In the genomic region with DNA sequence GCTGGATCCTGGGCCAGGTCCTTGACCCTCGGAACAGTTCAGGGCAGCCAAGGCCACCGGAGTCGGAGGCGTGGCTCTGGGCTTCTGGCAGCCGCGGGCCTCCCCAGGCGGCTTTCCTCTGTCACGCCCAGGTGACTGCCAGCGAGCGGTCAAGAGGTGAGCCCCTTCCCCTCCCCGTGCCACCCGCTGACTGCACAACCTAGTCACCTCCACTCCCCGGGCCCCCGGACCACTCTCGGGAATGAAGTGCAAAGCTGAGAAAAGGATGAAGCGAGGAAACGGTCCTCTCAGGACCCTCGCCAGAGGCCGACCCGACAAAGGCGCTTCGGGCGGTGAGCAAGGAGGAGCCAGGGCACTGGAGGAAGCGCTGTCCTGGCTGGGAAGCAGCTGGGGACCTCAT, we compare ENCODE assay signal across 12 mouse cellular contexts. TPM values are rescaled to one million over a fixed set of nuclear protein-coding genes. Genes with fewer than 3 reads are reported as not detected.
DNase-seq lines count a peak whose midpoint lies in the region; ATAC-seq lines count a peak whose summit lies in the region.
"Not testable (repeated sequence)": the region's sequence is repeated elsewhere in the genome, so short reads cannot be mapped to it uniquely, and the experiment has no call there.
"Had no signal": no experiment of that assay in that cellular context is flagged by ENCODE, and none has a peak within 500 bp of the region (broad histone marks: within the 10 kb centered on the region; RNA-seq: fewer than 3 reads in every experiment).

No protein-coding gene starts in this region.

- intact Hi-C loops in heart, postnatal 14 days (cut with DNase I) = not testable (repeated sequence)

- not testable (repeated sequence) for H3K9me3 ChIP-seq in kidney, embryonic 14.5 days (ENCODE audit: control insufficient read depth, low read length); midbrain, embryonic 14.5 days (ENCODE audit: control insufficient read depth, low read length); stomach, embryonic 16.5 days (replicated peaks; ENCODE audit: control insufficient read depth, low read length)

- ATAC-seq in kidney, embryonic 14.5 days (ENCODE audit: low FRiP score, low TSS enrichment) = peak; percentile 72; the same call in 1 of the 2 replicates
- not testable (repeated sequence) for ATAC-seq in midbrain, embryonic 14.5 days (ENCODE audit: low FRiP score, low TSS enrichment); stomach, embryonic 16.5 days (ENCODE audit: insufficient read depth, low FRiP score)

- DNase-seq in MN1 (ENCODE audit: low spot score) (peak; percentile 5), liver (peak; percentile 2)
- DNase-seq in cerebellum, postnatal 36 days = peak; percentile 6 to 15
- peak; percentile 0 for DNase-seq in gastrocnemius, adult 18-20 months (ENCODE audit: low spot score)
- DNase-seq in heart, postnatal 14 days = peak; percentile 6 to 12
- peak; percentile 37 for DNase-seq in midbrain, embryonic 14.5 days

- not testable (repeated sequence) for H3K4me1 ChIP-seq in kidney, embryonic 14.5 days (ENCODE audit: control insufficient read depth, insufficient read depth, low read length); midbrain, embryonic 14.5 days (ENCODE audit: control insufficient read depth, insufficient read depth, low read length); stomach, embryonic 16.5 days (ENCODE audit: control insufficient read depth, insufficient read depth, low read length)

- 3% methylated on average over 16 of the region's 24 CpGs for WGBS in kidney, embryonic 14.5 days
- under 1% methylated on average over 19 of the region's 24 CpGs for WGBS in midbrain, embryonic 14.5 days
- WGBS in stomach, embryonic 16.5 days = 1% methylated on average over 23 of the region's 24 CpGs

- H3K27me3 ChIP-seq in kidney, embryonic 14.5 days (ENCODE audit: control insufficient read depth, insufficient read depth, low read length); midbrain, embryonic 14.5 days (ENCODE audit: control insufficient read depth, insufficient read depth, low read length); stomach, embryonic 16.5 days (ENCODE audit: control insufficient read depth, insufficient read depth, low read length): not testable (repeated sequence)

- not testable (repeated sequence) for H3K36me3 ChIP-seq in kidney, embryonic 14.5 days (ENCODE audit: control insufficient read depth, insufficient read depth, low read length); midbrain, embryonic 14.5 days (ENCODE audit: control insufficient read depth, insufficient read depth, low read length); stomach, embryonic 16.5 days (ENCODE audit: control insufficient read depth, insufficient read depth, low read length)

- not testable (repeated sequence) for H3K27ac ChIP-seq in kidney, embryonic 14.5 days (ENCODE audit: low read depth, low read length); midbrain, embryonic 14.5 days (replicated peaks; ENCODE audit: low read depth, low read length); stomach, embryonic 16.5 days (ENCODE audit: low read length)

- H3K4me3 ChIP-seq in kidney, embryonic 14.5 days (ENCODE audit: low read length) = peak overlapping the region; percentile 34
- peak overlapping the region; percentile 46 for H3K4me3 ChIP-seq in midbrain, embryonic 14.5 days (replicated peaks; ENCODE audit: low read depth, low read length)
- peak overlapping the region; percentile 47 for H3K4me3 ChIP-seq in stomach, embryonic 16.5 days (replicated peaks; ENCODE audit: low read length)

- H3K9ac ChIP-seq in kidney, embryonic 14.5 days (ENCODE audit: low read depth, low read length) = peak overlapping the region; percentile 40; the same call in 1 of the 2 replicates
- peak overlapping the region; percentile 56 for H3K9ac ChIP-seq in midbrain, embryonic 14.5 days (replicated peaks; ENCODE audit: low read length)
- H3K9ac ChIP-seq in stomach, embryonic 16.5 days (ENCODE audit: low read length) = peak overlapping the region; percentile 62

- H3K4me2 ChIP-seq in kidney, embryonic 14.5 days (replicated peaks; ENCODE audit: low read depth, low read length) = peak overlapping the region; percentile 64
- peak overlapping the region; percentile 63 for H3K4me2 ChIP-seq in midbrain, embryonic 14.5 days (ENCODE audit: low read length)
- H3K4me2 ChIP-seq in stomach, embryonic 16.5 days (ENCODE audit: low read depth, low read length) = peak overlapping the region; percentile 62

RNA-seq across cellular contexts. Expression of a gene that starts 0.4 kb away (rescaled TPM):
- not detected for total RNA-seq in gastrocnemius, adult 18-20 months (2021)
- under 1 TPM; 0.34 to 0.53 TPM for total RNA-seq in heart, postnatal 14 days (2021)
- polyA plus RNA-seq in kidney, embryonic 14.5 days (2014; fragmentation: Nextera tagmentation; extraction: Ambion mirVana) = 0.10 and 0.12 TPM in 2 replicates
- polyA plus RNA-seq in midbrain, embryonic 14.5 days (2014; fragmentation: Nextera tagmentation; extraction: Ambion mirVana) = 3.6 and 5.1 TPM in 2 replicates
- polyA plus RNA-seq in stomach, embryonic 16.5 days (2015; fragmentation: Nextera tagmentation; extraction: Ambion mirVana) = 0.51 and 0.94 TPM in 2 replicates
- polyA plus RNA-seq: C2C12, myocyte had no signal

RNA-seq across cellular contexts. Expression of a gene that starts 17.8 kb away (rescaled TPM):
- not detected for total RNA-seq in gastrocnemius, adult 18-20 months (2021)
- not detected for total RNA-seq in heart, postnatal 14 days (2021)
- not detected in 2 replicates for polyA plus RNA-seq in kidney, embryonic 14.5 days (2014; fragmentation: Nextera tagmentation; extraction: Ambion mirVana)
- not detected in 2 replicates for polyA plus RNA-seq in midbrain, embryonic 14.5 days (2014; fragmentation: Nextera tagmentation; extraction: Ambion mirVana)
- not detected in 2 replicates for polyA plus RNA-seq in stomach, embryonic 16.5 days (2015; fragmentation: Nextera tagmentation; extraction: Ambion mirVana)
- total RNA-seq: adrenal gland, postnatal 4 days; layer of hippocampus, postnatal 36 days had no signal
- polyA plus RNA-seq: C2C12, myocyte had no signal
